Comparison of ENCODE assay signal across 10 mouse cellular contexts in the genomic region with DNA sequence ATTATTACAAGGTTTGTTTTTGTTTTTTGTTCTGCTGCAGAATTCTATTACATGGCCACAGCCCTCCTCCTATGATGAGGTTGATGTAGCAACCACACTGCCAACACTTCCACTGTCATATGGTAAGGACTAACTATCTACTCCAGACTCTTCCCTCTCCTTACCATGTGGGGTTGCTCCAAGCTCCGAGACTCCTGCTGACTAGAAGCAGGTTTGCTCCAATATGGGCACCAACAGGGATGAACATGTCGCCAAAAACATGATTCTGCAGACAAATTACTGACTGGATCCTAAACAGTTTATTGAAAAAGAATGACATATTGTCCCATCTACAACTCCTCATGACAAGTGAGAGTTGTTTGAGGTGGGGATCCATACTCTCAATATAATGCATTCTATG. TPM values are rescaled to one million over a fixed set of nuclear protein-coding genes. Genes with fewer than 3 reads are reported as not detected.
A peak's percentile ranks its signal among the peaks of the same experiment; 100 is the strongest.
DNase-seq lines count a peak whose midpoint lies in the region.
"Had no signal": no experiment of that assay in that cellular context is flagged by ENCODE, and none has a peak within 500 bp of the region (broad histone marks: within the 10 kb centered on the region; RNA-seq: fewer than 3 reads in every experiment).

No protein-coding gene starts in this region.

- peak; percentile 56 for DNase-seq in cerebellum, adult 9-10 months
- no peak for DNase-seq in cerebellum, adult 11 months
- peak; percentile 48 to 63 for DNase-seq in cerebellum, postnatal 10 days
- DNase-seq in cerebellum, adult 8-10 months, result no peak
- peak; percentile 68 for DNase-seq in brain, adult 2 months (ENCODE audit: low read depth, low spot score)
- DNase-seq in urinary bladder, adult 2 months (ENCODE audit: low spot score), result no peak
- DNase-seq: adrenal gland, adult 2 months; adrenal gland, postnatal 10 days; adrenal gland, postnatal 25 days had no signal

RNA-seq across cellular contexts. Expression of gene Reln, which starts 28.5 kb away (rescaled TPM):
- 12.8 and 13.0 TPM in 2 replicates for polyA plus RNA-seq in urinary bladder, adult 2 months (2012; rRNA removed)
- polyA plus RNA-seq: C2C12 had no signal

Comparison
In these comparisons a context has a peak if more than half of its experiments do, and no peak if none do; other contexts are left out.
1. DNase-seq: peak in cerebellum, adult 9-10 months (single experiment), cerebellum, postnatal 10 days (2 of 2) and brain, adult 2 months (single experiment); none in cerebellum, adult 11 months (single experiment), cerebellum, adult 8-10 months (single experiment) and urinary bladder, adult 2 months (single experiment).